Mouse (Mus musculus): Measurements from ENCODE around the gene Samd4b.

- TF ChIP-seq E2F4 (IDR thresholded peaks at IDR 0.05; ENCODE audit: borderline replicate concordance, low read depth, low read length) (no peak), CTCF (IDR thresholded peaks at IDR 0.05 in 2 of 3, conservative IDR thresholded peaks at IDR 0.05 in 1 of 3; ENCODE audit: control insufficient read depth in 1 of 3, insufficient read depth in 1 of 3, low read depth in 2 of 3, low read length in 3 of 3, poor library complexity in 1 of 3, severe bottlenecking in 1 of 3) (no peak), MAX (IDR thresholded peaks at IDR 0.05; ENCODE audit: low read length) (no peak), JUND (IDR thresholded peaks at IDR 0.05; ENCODE audit: low read depth, low read length) (no peak), POLR2A (IDR thresholded peaks at IDR 0.05; ENCODE audit: control insufficient read depth in 1 of 2, insufficient read depth in 1 of 2, low read depth in 1 of 2, low read length in 2 of 2, poor library complexity in 1 of 2) (no peak), GATA1 (IDR thresholded peaks at IDR 0.05; ENCODE audit: low read depth, low read length) (no peak), MAZ (IDR thresholded peaks at IDR 0.05; ENCODE audit: low read depth, low read length) (no peak), MEF2A (IDR thresholded peaks at IDR 0.05; ENCODE audit: extremely low read depth, insufficient replicate concordance, low read depth, low read length, poor library complexity, severe bottlenecking) (no peak), TBP (IDR thresholded peaks at IDR 0.05; ENCODE audit: low read depth, low read length) (no peak)
Measured at GRCm38 (mm10) chr7:28577826-28578542, 20.0 kb downstream of the Samd4b start.

Data from MEL (cell line).